ENCODE assay signal across 17 mouse cellular contexts in the genomic region with DNA sequence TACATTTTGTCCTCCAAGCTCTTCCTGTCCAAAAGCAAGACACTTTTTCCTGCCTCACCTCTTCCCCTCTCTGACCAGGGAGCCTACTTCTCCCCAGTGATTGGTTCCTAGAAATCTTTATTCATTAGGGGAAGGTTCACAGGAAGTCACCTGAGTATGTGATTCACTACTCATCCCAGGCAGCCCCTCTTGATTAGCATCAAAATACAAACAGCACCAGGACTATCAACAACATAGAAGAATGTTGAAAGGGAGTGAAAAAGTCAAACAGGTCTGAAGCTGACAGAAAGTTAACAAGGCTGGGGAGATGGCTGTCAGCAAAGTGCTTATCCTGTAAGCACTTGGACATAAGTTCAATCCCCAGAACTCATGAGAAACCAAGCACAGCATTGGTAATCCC.
"Had no signal": no experiment of that assay in that cellular context is flagged by ENCODE, and none has a peak within 500 bp of the region (broad histone marks: within the 10 kb centered on the region; RNA-seq: fewer than 3 reads in every experiment).

No protein-coding gene starts in this region.

- H3K4me1 ChIP-seq: midbrain, embryonic 10.5 days; midbrain, embryonic 12.5 days; neural tube, embryonic 13.5 days; neural tube, embryonic 15.5 days; stomach, embryonic 15.5 days had no signal

- ATAC-seq: midbrain, embryonic 16.5 days had no signal

- H3K9me3 ChIP-seq: midbrain, embryonic 12.5 days; neural tube, embryonic 15.5 days; stomach, embryonic 15.5 days had no signal

- H3K4me2 ChIP-seq: lung, embryonic 14.5 days; midbrain, embryonic 12.5 days; neural tube, embryonic 13.5 days; neural tube, embryonic 15.5 days; stomach, embryonic 15.5 days had no signal

- H3K36me3 ChIP-seq: midbrain, embryonic 10.5 days; midbrain, embryonic 12.5 days; neural tube, embryonic 13.5 days; neural tube, embryonic 15.5 days; stomach, embryonic 15.5 days had no signal

- H3K27me3 ChIP-seq: midbrain, embryonic 12.5 days; neural tube, embryonic 13.5 days; neural tube, embryonic 15.5 days; stomach, embryonic 15.5 days had no signal

- H3K9ac ChIP-seq: lung, embryonic 14.5 days; midbrain, embryonic 12.5 days; neural tube, embryonic 13.5 days; neural tube, embryonic 15.5 days; stomach, embryonic 15.5 days had no signal

- H3K27ac ChIP-seq: midbrain, embryonic 10.5 days; midbrain, embryonic 12.5 days; neural tube, embryonic 13.5 days; neural tube, embryonic 15.5 days; stomach, embryonic 15.5 days; stomach, postnatal 0 days had no signal

- DNase-seq: lung, adult 18-20 months; lung, embryonic 14.5 days; lung, postnatal 10 days; lung, postnatal 4 days; midbrain, embryonic 14.5 days; right cerebral cortex, postnatal 14 days; thymus, adult 2 months; thymus, postnatal 25 days; thymus, postnatal 4 days had no signal

- H3K4me3 ChIP-seq: midbrain, embryonic 10.5 days; midbrain, embryonic 12.5 days; myocyte; neural tube, embryonic 13.5 days; neural tube, embryonic 15.5 days; stomach, embryonic 15.5 days had no signal
